Mouse (Mus musculus): ENCODE measurements around the gene Syap1. TPM values are rescaled to one million over a fixed set of nuclear protein-coding genes. Genes with fewer than 3 reads are reported as not detected.

The Syap1 gene
- polyA plus RNA-seq, 1 experiment from 2014 or later: 30.0 TPM

MicroRNA genes within 50 kb of the gene (microRNA counts, 519-probe panel; counts per million panel counts)
- not detected for microRNA mmu-miR-3473

Small RNA genes lying within 50 kb of the gene (microRNA-seq; reads per million reads assigned to microRNA genes)
- gene Mir3473a: not detected

Other genes starting within 250 kb of the Syap1 start
- 2.2 and 4.6 TPM in 2 replicates for gene Reps2, start 244.8 kb downstream of the Syap1 start, polyA plus RNA-seq (2014; fragmentation: Nextera tagmentation; extraction: Ambion mirVana)
- 232 and 256 TPM in 2 replicates for gene Rbbp7, start 128.0 kb downstream of the Syap1 start, polyA plus RNA-seq (2014; fragmentation: Nextera tagmentation; extraction: Ambion mirVana)
- gene Txlng, start 59.0 kb downstream of the Syap1 start, polyA plus RNA-seq (2014; fragmentation: Nextera tagmentation; extraction: Ambion mirVana): 13.6 and 14.8 TPM in 2 replicates
- gene Ctps2, start 12.8 kb upstream of the Syap1 start, polyA plus RNA-seq (2014; fragmentation: Nextera tagmentation; extraction: Ambion mirVana): 104 and 110 TPM in 2 replicates
- gene S100g, start 76.2 kb upstream of the Syap1 start, polyA plus RNA-seq (2014; fragmentation: Nextera tagmentation; extraction: Ambion mirVana): not detected in 2 replicates

All from forebrain, embryonic 14.5 days (tissue).